Mouse (Mus musculus) ES-Bruce4 (cell line): ENCODE results near the gene Anxa4.

ENCODE experiments used
- CTCF ChIP-seq: IDR thresholded peaks from one replicate; pipeline ENCODE4 v1.8.1; 2011; ENCODE audit warnings: low read depth, low read length
- POLR2A ChIP-seq: IDR thresholded peaks from one replicate; pipeline ENCODE4 v1.8.1; 2011; ENCODE audit warnings: low read length; ENCODE audit not compliant: insufficient read depth

DNA sequence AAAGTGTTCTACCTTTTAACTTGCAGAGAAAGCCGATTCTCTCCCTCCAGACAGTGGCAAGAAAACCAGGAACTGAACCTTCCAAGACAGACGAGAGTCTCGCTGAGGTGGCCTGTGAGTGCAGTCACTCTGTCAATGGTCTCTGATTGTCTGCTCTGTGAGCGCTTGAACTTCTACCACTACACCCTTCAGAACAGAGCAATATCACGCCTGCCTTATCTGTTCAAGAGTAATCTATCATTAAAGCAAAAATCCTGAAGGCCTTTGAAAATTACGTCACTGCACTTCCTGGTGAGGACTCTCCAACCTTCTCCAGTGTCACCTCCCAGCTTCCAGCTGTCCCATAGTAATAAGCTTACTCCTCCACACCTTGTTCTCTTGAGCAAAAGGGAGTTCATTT lies 18.4 kb downstream of the Anxa4 start:
- TF ChIP-seq POLR2A (no peak), CTCF (no peak)
